Mouse (Mus musculus): ENCODE data around the gene Necab2. TPM values are rescaled to one million over a fixed set of nuclear protein-coding genes. Genes with fewer than 3 reads are reported as not detected.

The Necab2 gene
- polyA plus RNA-seq, 1 experiment from 2014 or later = 17.2 TPM

Other genes starting within 250 kb of the Necab2 start
- gene Hsbp1, start 102.2 kb upstream of the Necab2 start, polyA plus RNA-seq (2014; fragmentation: Nextera tagmentation; extraction: Ambion mirVana) = 366 and 377 TPM in 2 replicates
- 9.2 and 10.7 TPM in 2 replicates for gene Mlycd, start 51.8 kb upstream of the Necab2 start, polyA plus RNA-seq (2014; fragmentation: Nextera tagmentation; extraction: Ambion mirVana)
- gene Osgin1, start 12.6 kb upstream of the Necab2 start, polyA plus RNA-seq (2014; fragmentation: Nextera tagmentation; extraction: Ambion mirVana) = 0.23 TPM in 1 of 2 replicates, not detected in the other
- 0.11 TPM in 1 of 2 replicates, not detected in the other for gene Slc38a8, start 55.0 kb downstream of the Necab2 start, polyA plus RNA-seq (2014; fragmentation: Nextera tagmentation; extraction: Ambion mirVana)
- gene Mbtps1, start 112.0 kb downstream of the Necab2 start, polyA plus RNA-seq (2014; fragmentation: Nextera tagmentation; extraction: Ambion mirVana) = 64.8 and 84.4 TPM in 2 replicates
- gene Hsdl1, start 128.5 kb downstream of the Necab2 start, polyA plus RNA-seq (2014; fragmentation: Nextera tagmentation; extraction: Ambion mirVana) = 76.9 and 78.7 TPM in 2 replicates
- 0.08 and 0.28 TPM in 2 replicates for gene Dnaaf1, start 128.5 kb downstream of the Necab2 start, polyA plus RNA-seq (2014; fragmentation: Nextera tagmentation; extraction: Ambion mirVana)
- 10.1 and 11.9 TPM in 2 replicates for gene Taf1c, start 158.5 kb downstream of the Necab2 start, polyA plus RNA-seq (2014; fragmentation: Nextera tagmentation; extraction: Ambion mirVana)
- gene Adad2, start 166.0 kb downstream of the Necab2 start, polyA plus RNA-seq (2014; fragmentation: Nextera tagmentation; extraction: Ambion mirVana) = 0.13 TPM in 1 of 2 replicates, not detected in the other
- gene Kcng4, start 189.0 kb downstream of the Necab2 start, polyA plus RNA-seq (2014; fragmentation: Nextera tagmentation; extraction: Ambion mirVana) = 0.10 TPM in 1 of 2 replicates, not detected in the other
- 3.6 and 4.6 TPM in 2 replicates for gene Wfdc1, start 219.6 kb downstream of the Necab2 start, polyA plus RNA-seq (2014; fragmentation: Nextera tagmentation; extraction: Ambion mirVana)